In genomic region chr15:68362081-68363057, GRCm38 (mm10) we compare ENCODE assay signal across 8 mouse cellular contexts.
A peak's percentile ranks its signal among the peaks of the same experiment; 100 is the strongest.
DNase-seq lines count a peak whose midpoint lies in the region; ATAC-seq and TF ChIP-seq lines count a peak whose summit lies in the region.

No protein-coding gene starts in this region.

- ATAC-seq in heart, embryonic 16.5 days (replicated peaks; ENCODE audit: extremely low read depth, insufficient read depth, low FRiP score): peak; percentile 35
- ATAC-seq in lung, embryonic 15.5 days (ENCODE audit: borderline replicate concordance, extremely low read depth, low FRiP score, low TSS enrichment): peak; percentile 51

- peaks cover 22% of the 10 kb centered on the region for H3K4me1 ChIP-seq in forebrain, embryonic 10.5 days
- peaks cover 9% of the 10 kb centered on the region for H3K4me1 ChIP-seq in heart, embryonic 16.5 days (ENCODE audit: control insufficient read depth, insufficient read depth, low read length)
- H3K4me1 ChIP-seq in lung, embryonic 15.5 days: peaks cover 19% of the 10 kb centered on the region
- H3K4me1 ChIP-seq in olfactory bulb, adult 2 months (ENCODE audit: control insufficient read depth, insufficient read depth, low read length): no peaks in the 10 kb centered on the region

- TF ChIP-seq CTCF in olfactory bulb, adult 2 months (IDR thresholded peaks at IDR 0.05; ENCODE audit: insufficient read depth, low read depth, low read length): no peak

- WGBS in forebrain, embryonic 10.5 days: 4% methylated on average over 104 of the region's 121 CpGs
- WGBS in heart, embryonic 16.5 days: under 1% methylated on average over 58 of the region's 121 CpGs
- under 1% methylated on average over 71 of the region's 121 CpGs for WGBS in lung, embryonic 15.5 days
- 11% methylated on average over 121 of the region's 121 CpGs for WGBS in olfactory bulb, adult 2 months

- peak overlapping the region; percentile 92 for H3K27ac ChIP-seq in forebrain, embryonic 10.5 days
- H3K27ac ChIP-seq in heart, embryonic 16.5 days (ENCODE audit: low read length): peak overlapping the region; percentile 99
- H3K27ac ChIP-seq in lung, embryonic 15.5 days: peak overlapping the region; percentile 96
- peak overlapping the region; percentile 95 for H3K27ac ChIP-seq in olfactory bulb, adult 2 months (ENCODE audit: insufficient read depth, low read depth, low read length)

- peak overlapping the region; percentile 86 for H3K4me3 ChIP-seq in forebrain, embryonic 10.5 days
- peak overlapping the region; percentile 99 for H3K4me3 ChIP-seq in heart, embryonic 16.5 days (ENCODE audit: low read length)
- peak overlapping the region; percentile 94 for H3K4me3 ChIP-seq in lung, embryonic 15.5 days
- H3K4me3 ChIP-seq in olfactory bulb, adult 2 months (ENCODE audit: insufficient read depth, low read depth, low read length): peak overlapping the region; percentile 88

- no peaks in the 10 kb centered on the region for H3K27me3 ChIP-seq in forebrain, embryonic 10.5 days (ENCODE audit: poor library complexity, severe bottlenecking)
- H3K27me3 ChIP-seq in heart, embryonic 16.5 days (ENCODE audit: control insufficient read depth, insufficient read depth, low read length): no peaks in the 10 kb centered on the region
- H3K27me3 ChIP-seq in lung, embryonic 15.5 days: no peaks in the 10 kb centered on the region

- no peaks in the 10 kb centered on the region for H3K36me3 ChIP-seq in forebrain, embryonic 10.5 days (replicated peaks)
- no peaks in the 10 kb centered on the region for H3K36me3 ChIP-seq in heart, embryonic 16.5 days (ENCODE audit: control insufficient read depth, insufficient read depth)
- H3K36me3 ChIP-seq in lung, embryonic 15.5 days: no peaks in the 10 kb centered on the region

- DNase-seq in ES-CJ7 (ENCODE audit: low read depth, low spot score): peak; percentile 45
- peak; percentile 13 for DNase-seq in c-Kit-negative CD71-positive TER-119-positive erythroid progenitor cells, embryonic 14.5 days (ENCODE audit: low read depth, low spot score)
- peak; percentile 50 for DNase-seq in forebrain, embryonic 10.5 days (ENCODE audit: extremely low spot score, low spot score)
- DNase-seq in kidney, postnatal 14 days: peak; percentile 62
- peak; percentile 64 for DNase-seq in thymus, postnatal 14 days

- TF ChIP-seq POLR2A in olfactory bulb, adult 2 months (IDR thresholded peaks at IDR 0.05; ENCODE audit: insufficient read depth, low read depth, low read length): no peak

- H3K4me2 ChIP-seq in heart, embryonic 16.5 days (ENCODE audit: low read depth, low read length): peak overlapping the region; percentile 88
- H3K4me2 ChIP-seq in lung, embryonic 15.5 days: peak overlapping the region; percentile 54

- H3K9me3 ChIP-seq in forebrain, embryonic 10.5 days: no peaks in the 10 kb centered on the region
- no peaks in the 10 kb centered on the region for H3K9me3 ChIP-seq in heart, embryonic 16.5 days (replicated peaks; ENCODE audit: control insufficient read depth, low read length)
- no peaks in the 10 kb centered on the region for H3K9me3 ChIP-seq in lung, embryonic 15.5 days

- peak overlapping the region; percentile 99 for H3K9ac ChIP-seq in heart, embryonic 16.5 days (ENCODE audit: low read length)
- H3K9ac ChIP-seq in lung, embryonic 15.5 days: peak overlapping the region; percentile 90

Comparison
In these comparisons a context has a peak if more than half of its experiments do, and no peak if none do; other contexts are left out.
1. Peak in every context shown above with its lines: DNase-seq, ATAC-seq, H3K4me3 ChIP-seq and H3K27ac ChIP-seq.
2. DNase-seq: peak in every context shown above with its lines; median percentile 64 in thymus, postnatal 14 days; 62 in kidney, postnatal 14 days; 50 in forebrain, embryonic 10.5 days; 45 in ES-CJ7; 13 in c-Kit-negative CD71-positive TER-119-positive erythroid progenitor cells, embryonic 14.5 days.